Mouse (Mus musculus) hindbrain, embryonic 12.5 days (tissue): ENCODE results near the gene Neurl1a. TPM values are rescaled to one million over a fixed set of nuclear protein-coding genes. Genes with fewer than 3 reads are reported as not detected.
"Not testable (repeated sequence)": the region's sequence is repeated elsewhere in the genome, so short reads cannot be mapped to it uniquely, and the experiment has no call there.

ENCODE experiments used
- ATAC-seq: fragments of 200-750 bp; cut with Nextera tagmentation; 2 replicates; pipeline ENCODE4 v1.8.0; 2017; ENCODE audit warnings: moderate TSS enrichment; ENCODE audit not compliant: low FRiP score
- H3K27ac ChIP-seq: fragments of 300-500 bp; sonication (generic); 2 replicates; pipeline ENCODE4 v1.5.1; 2016; ENCODE audit warnings: mild to moderate bottlenecking
- H3K27me3 ChIP-seq: fragments of 300-500 bp; sonication (generic); 2 replicates; pipeline ENCODE4 v1.6.1; 2016; ENCODE audit warnings: mild to moderate bottlenecking
- H3K36me3 ChIP-seq: fragments of 300-500 bp; sonication (generic); 2 replicates; pipeline ENCODE4 v1.6.1; 2016; ENCODE audit warnings: mild to moderate bottlenecking
- H3K4me1 ChIP-seq: fragments of 300-500 bp; sonication (generic); 2 replicates; pipeline ENCODE4 v1.6.1; 2016
- H3K4me2 ChIP-seq: fragments of 300-500 bp; sonication (generic); replicated peaks from 2 replicates; pipeline ENCODE4 v1.6.1; 2016; ENCODE audit warnings: mild to moderate bottlenecking
- H3K4me3 ChIP-seq: fragments of 300-500 bp; sonication (generic); 2 replicates; pipeline ENCODE4 v1.5.1; 2016; ENCODE audit warnings: mild to moderate bottlenecking
- H3K9ac ChIP-seq: fragments of 300-500 bp; sonication (generic); 2 replicates; pipeline ENCODE4 v1.6.1; 2016; ENCODE audit warnings: mild to moderate bottlenecking, moderate library complexity
- H3K9me3 ChIP-seq: fragments of 300-500 bp; sonication (generic); replicated peaks from 2 replicates; pipeline ENCODE4 v1.6.1; 2016; ENCODE audit warnings: mild to moderate bottlenecking
- WGBS: fragments of 180-500 bp; shearing (Covaris S2); methylation state at CpG from one replicate; pipeline ENCODE4 v1.1.7; 2016; 5-methylcytosine and 5-hydroxymethylcytosine counted together
- polyA plus RNA-seq: library from polyadenylated mRNA; unstranded; fragments of >200 nt; fragmentation: Nextera tagmentation; extraction: Ambion mirVana; gene quantifications from 2 replicates; pipeline ENCODE4 v1.2.1, GENCODE M21; 2016

The Neurl1a gene
- polyA plus RNA-seq = 7.4 and 7.9 TPM in 2 replicates

DNA sequence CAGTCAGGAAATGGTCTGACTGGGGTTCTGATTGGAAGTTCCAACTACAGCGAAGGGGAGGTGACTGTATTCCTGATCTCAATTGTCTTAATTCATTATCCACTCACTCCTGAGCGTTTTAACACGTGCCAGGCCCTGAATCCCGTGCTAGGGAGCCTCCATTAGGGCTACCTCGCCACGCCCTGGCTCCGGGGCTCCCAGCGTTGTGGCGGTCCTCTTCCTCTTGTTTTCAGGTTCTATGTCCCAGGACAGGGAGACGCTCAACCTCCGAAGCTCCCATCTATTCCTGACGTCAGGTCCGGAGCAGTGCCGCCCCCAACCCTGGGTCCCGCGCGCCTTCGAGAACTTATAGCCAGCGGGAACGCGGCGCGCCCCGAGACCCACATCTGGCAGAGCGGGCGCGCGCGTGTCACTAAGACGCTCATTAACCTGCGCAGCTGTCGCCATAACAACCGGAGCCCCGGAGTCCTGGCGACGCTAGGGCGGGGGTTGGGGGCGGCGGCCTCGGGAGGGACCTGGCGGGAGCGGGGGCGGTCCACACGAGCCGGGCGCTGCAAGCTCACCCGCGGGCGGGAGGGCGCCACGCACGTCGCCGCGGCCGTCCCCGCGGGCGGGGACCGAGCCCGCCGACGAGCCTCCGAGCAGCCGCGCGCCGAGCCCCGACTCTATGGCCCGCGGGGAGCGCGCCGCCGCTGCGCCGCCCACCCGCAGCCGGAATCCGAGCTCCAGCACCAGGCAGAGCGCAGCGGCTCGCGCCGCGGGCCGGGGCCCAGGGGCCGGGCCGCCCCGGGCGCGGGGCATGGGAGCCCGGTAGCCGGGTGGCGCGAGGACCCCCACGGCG is at the start of gene Neurl1a:
Neurl1a (plus strand) TSS at position 390 of the 841 bp plus-strand sequence.
- H3K4me1 ChIP-seq = peaks cover 10% of the 10 kb centered on the region
- no peaks in the 10 kb centered on the region for H3K36me3 ChIP-seq
- peak within 1 kb of the TSS; percentile 75 for H3K9ac ChIP-seq
- ATAC-seq = peak; percentile 71
- WGBS = under 1% methylated on average over 61 of the region's 98 CpGs
- H3K27me3 ChIP-seq = peaks cover 37% of the 10 kb centered on the region
- H3K9me3 ChIP-seq = peaks cover 6% of the 10 kb centered on the region; the same call in 1 of the 2 replicates
- H3K27ac ChIP-seq = peak within 1 kb of the TSS; percentile 23; the same call in 1 of the 2 replicates
- peak within 1 kb of the TSS; percentile 75 for H3K4me3 ChIP-seq
- peak within 1 kb of the TSS; percentile 99 for H3K4me2 ChIP-seq

DNA sequence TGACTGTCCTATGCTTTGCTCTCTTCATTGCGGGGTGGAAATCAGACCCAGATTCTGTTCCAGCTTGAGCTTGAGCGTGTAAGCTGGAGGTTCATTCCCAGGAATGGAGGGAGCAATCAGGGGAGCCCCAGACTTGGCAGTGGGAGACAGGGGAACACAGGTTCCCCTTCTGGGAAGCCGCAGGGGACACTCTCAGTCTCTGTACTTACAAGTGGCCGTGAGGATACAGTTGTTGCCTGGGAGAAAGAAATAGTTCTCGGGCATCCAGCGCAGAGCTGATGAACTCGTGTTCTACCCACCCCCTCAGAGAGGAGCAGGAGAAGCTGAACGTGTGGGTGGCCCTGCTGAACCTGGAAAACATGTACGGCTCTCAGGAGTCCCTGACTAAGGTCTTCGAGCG is 49.8 kb upstream of the Neurl1a start:
- Histone ChIP-seq H3K27ac (no peak overlapping the region), H3K27me3 (no peaks in the 10 kb centered on the region), H3K36me3 (peaks cover 93% of the 10 kb centered on the region), H3K9ac (no peak overlapping the region), H3K4me1 (no peaks in the 10 kb centered on the region), H3K9me3 (no peaks in the 10 kb centered on the region), H3K4me2 (no peak overlapping the region), H3K4me3 (no peak overlapping the region)
- WGBS = 93% methylated on average over 11 of the region's 11 CpGs
- ATAC-seq = no peak

DNA sequence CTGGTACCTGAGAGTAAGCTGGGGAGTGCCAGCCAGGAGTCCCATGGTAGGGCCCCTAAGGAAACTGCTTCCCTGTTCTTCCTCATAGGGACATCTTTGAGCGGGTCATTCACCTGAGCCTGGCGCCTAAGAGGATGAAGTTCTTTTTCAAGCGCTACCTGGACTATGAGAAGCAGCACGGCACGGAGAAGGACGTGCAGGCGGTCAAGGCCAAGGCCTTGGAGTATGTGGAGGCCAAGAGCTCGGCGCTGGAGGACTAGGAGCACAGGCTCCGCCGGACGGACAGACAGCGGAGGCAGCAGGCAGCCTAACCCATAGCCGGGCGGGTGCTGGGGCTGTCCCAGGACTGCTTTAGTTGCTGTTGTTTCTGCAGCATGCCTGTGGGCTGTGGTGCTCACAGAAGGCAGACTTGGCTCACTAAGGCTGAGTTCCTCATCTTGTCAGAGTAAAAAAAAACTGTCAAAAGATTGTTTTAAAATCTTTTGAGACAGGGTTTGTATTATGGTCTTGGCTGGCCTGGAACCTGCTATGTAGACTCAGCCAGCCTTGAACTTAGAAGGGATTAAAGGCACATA is 48.0 kb upstream of the Neurl1a start:
- ATAC-seq = no peak
- H3K9me3 ChIP-seq = no peaks in the 10 kb centered on the region
- no peak overlapping the region for H3K9ac ChIP-seq
- no peaks in the 10 kb centered on the region for H3K27me3 ChIP-seq
- WGBS = 94% methylated on average over 15 of the region's 15 CpGs
- no peak overlapping the region for H3K27ac ChIP-seq
- H3K4me3 ChIP-seq = no peak overlapping the region
- peaks cover 76% of the 10 kb centered on the region for H3K36me3 ChIP-seq
- no peaks in the 10 kb centered on the region for H3K4me1 ChIP-seq
- no peak overlapping the region for H3K4me2 ChIP-seq

DNA sequence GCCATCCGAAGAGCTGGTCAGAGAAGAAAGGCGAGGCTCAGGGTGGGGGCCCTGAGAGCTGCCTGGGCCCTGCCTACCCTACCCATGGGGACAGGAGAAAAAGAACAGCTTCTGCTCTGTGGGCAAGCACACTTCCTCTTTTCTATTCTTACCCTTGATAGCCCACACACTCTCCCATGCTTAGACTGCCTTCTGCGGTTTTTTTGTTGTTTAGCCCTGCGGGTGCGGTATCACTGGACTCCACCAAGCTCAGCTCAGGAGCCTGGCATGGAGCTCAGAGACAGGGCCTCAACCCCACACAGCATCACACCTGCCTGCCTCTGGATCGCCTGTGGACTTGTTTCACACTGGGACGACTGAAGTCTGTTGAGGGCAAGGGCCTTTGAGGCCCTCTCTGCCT is 45.5 kb upstream of the Neurl1a start:
- peaks cover 52% of the 10 kb centered on the region for H3K36me3 ChIP-seq
- no peaks in the 10 kb centered on the region for H3K27me3 ChIP-seq
- H3K9me3 ChIP-seq = no peaks in the 10 kb centered on the region
- H3K27ac ChIP-seq = no peak overlapping the region
- no peak for ATAC-seq
- H3K4me1 ChIP-seq = peaks cover 14% of the 10 kb centered on the region
- WGBS = 88% methylated on average over 7 of the region's 7 CpGs
- no peak overlapping the region for H3K9ac ChIP-seq
- no peak overlapping the region for H3K4me3 ChIP-seq
- no peak overlapping the region for H3K4me2 ChIP-seq

DNA sequence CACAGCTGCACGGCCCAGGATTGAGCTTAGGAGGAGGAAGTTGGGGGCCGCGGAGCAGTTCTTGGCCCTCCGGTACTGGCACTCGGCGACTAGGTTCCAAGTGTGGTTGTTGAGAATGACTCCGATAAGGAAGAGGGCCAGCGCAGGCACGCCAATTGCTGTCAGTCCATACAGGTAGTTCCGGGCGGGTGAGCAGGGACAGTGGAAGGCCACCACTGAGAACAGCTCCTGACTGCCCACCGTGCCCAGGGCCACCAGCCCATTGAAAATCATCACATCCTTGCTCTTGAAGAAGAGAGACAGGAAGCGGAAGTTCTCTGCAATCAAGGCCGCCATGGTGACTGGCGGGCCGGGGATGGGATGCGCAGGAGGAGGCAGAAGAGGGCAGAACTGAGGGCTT is 43.1 kb upstream of the Neurl1a start:
- Histone ChIP-seq H3K9ac (no peak overlapping the region), H3K4me1 (peaks cover 18% of the 10 kb centered on the region), H3K36me3 (peaks cover 28% of the 10 kb centered on the region), H3K27me3 (peaks cover 10% of the 10 kb centered on the region; the same call in 1 of the 2 replicates), H3K27ac (no peak overlapping the region), H3K9me3 (no peaks in the 10 kb centered on the region), H3K4me3 (no peak overlapping the region), H3K4me2 (no peak overlapping the region)
- 89% methylated on average over 17 of the region's 17 CpGs for WGBS
- no peak for ATAC-seq

DNA sequence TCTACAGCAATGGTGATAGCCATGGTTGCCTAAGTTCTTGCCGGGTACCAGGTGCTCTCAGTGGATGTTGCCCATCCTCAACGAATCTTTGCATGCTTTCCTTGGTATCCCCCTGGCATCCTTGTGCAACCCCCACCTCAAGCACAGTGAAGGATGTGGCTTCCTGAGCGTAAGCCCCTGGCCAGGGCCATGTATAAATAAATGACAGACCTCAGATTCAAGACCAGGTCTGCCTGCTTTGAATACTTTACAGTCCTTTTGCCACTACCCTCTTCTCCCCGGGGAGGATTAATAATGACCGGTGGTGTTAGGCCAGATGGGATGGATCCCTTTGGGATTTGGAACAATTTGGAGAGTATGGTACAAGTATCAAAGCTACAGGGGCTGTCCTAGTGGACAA is 42.5 kb upstream of the Neurl1a start:
- H3K27me3 ChIP-seq = peaks cover 10% of the 10 kb centered on the region; the same call in 1 of the 2 replicates
- no peak overlapping the region for H3K27ac ChIP-seq
- no peak overlapping the region for H3K4me2 ChIP-seq
- no peak overlapping the region for H3K4me3 ChIP-seq
- H3K9ac ChIP-seq = no peak overlapping the region
- H3K4me1 ChIP-seq = peaks cover 18% of the 10 kb centered on the region
- whole genome bisulfite sequencing = 76% methylated on average over 5 of the region's 5 CpGs
- ATAC-seq = no peak
- H3K9me3 ChIP-seq = no peaks in the 10 kb centered on the region
- H3K36me3 ChIP-seq = peaks cover 22% of the 10 kb centered on the region

DNA sequence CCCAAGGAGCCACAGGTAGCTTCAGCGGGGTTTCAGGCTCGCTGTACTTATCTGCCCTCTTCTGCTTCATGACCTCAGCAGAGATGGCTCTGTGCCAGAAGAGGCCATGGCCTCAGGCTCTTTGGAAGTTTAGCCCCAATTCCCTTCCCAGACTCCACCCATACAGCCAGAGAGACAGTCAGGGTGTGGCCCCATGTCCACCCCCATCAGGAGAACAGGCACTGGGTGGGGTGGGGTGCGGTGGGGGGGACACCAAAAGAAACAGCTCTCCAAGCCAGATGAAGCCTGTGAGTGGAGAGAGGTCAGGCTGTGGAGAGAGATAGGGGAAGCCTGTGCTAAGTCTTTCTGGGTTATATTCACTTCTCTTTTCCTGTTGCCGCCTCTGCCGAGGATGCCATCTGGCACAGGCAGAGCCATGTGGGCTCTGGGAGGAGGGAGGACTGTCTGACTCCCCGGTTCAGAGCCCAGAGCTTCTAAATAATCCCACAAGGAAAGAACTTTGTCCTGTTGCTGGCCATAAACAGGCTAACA is 41.5 kb upstream of the Neurl1a start:
- WGBS = 51% methylated on average over 6 of the region's 6 CpGs
- Histone ChIP-seq H3K27ac (no peak overlapping the region), H3K4me1 (peaks cover 18% of the 10 kb centered on the region), H3K9ac (peak overlapping the region; percentile 48; the same call in 1 of the 2 replicates), H3K27me3 (peaks cover 10% of the 10 kb centered on the region; the same call in 1 of the 2 replicates), H3K4me3 (peak overlapping the region; percentile 15; the same call in 1 of the 2 replicates), H3K9me3 (no peaks in the 10 kb centered on the region), H3K4me2 (peak overlapping the region; percentile 39), H3K36me3 (peaks cover 14% of the 10 kb centered on the region)
- ATAC-seq = 0 out of 2 replicates have a peak, but pooled peaks have one; percentile 11

DNA sequence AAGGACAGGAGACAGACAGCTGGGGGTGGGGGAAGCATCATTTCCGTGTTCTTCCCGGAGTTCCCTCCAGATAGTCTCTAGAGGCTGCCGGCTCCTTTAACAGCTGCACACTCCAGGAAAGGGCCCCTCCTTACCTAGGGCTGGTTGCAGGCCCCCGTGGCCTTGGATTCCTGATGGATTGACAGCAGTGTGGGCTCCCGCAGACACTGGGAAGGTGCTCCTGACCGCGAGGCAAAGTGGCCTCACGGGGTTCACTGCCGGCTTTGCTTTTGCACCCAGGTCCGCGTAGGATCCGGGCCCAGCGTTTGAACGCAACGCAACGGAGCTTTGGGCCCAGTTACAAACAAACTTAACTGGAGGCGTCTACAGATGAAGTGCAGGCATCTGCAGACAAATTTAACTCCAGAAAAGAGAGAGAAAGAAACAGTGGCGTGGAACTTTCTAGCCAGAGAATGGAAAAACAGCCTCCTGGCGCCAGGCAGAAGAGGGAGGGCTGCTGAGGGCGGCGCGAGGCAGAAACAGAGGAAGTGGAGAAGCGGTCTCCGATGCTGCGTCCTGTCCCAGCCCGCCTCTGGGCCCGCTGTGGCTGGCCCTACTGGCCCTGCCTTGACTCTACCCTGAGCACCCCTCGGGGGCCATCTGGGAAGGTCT is 40.7 kb upstream of the Neurl1a start, which contains the start of gene Calhm2:
Calhm2 (minus strand) TSS at position 524 of the 651 bp plus-strand sequence.
- peaks cover 18% of the 10 kb centered on the region for H3K4me1 ChIP-seq
- peaks cover 6% of the 10 kb centered on the region for H3K36me3 ChIP-seq
- H3K4me2 ChIP-seq = peak within 1 kb of the TSS; percentile 39
- peak within 1 kb of the TSS; percentile 15 for H3K4me3 ChIP-seq
- H3K9me3 ChIP-seq = no peaks in the 10 kb centered on the region
- 10% methylated on average over 28 of the region's 28 CpGs for WGBS
- H3K27ac ChIP-seq = no peak within 1 kb of the TSS
- peaks cover 10% of the 10 kb centered on the region; the same call in 1 of the 2 replicates for H3K27me3 ChIP-seq
- peak within 1 kb of the TSS; percentile 48 for H3K9ac ChIP-seq
- ATAC-seq = 0 out of 2 replicates have a peak, but pooled peaks have one; percentile 58

DNA sequence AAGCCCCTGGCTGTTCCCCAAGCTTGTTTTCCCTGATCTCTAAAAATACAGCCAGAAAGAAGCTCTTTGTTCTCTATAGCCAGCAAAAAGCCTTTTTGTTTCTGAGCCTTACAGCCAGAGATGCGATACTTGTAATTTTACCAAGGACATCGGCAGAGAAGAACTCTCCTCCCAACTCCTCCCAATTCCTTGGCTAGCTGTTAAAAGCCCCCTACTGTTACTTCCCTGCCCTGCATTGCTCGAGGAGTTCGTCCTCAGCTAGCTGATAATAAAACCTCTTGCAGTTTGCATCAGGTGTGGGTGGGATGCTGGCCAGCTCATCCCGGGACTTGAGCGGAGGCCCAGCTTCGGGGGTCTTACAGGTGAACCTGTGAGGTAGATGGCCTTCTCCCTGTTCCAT is 39.0 kb upstream of the Neurl1a start:
- H3K27ac ChIP-seq, H3K36me3 ChIP-seq, H3K4me2 ChIP-seq, H3K4me3 ChIP-seq, H3K9ac ChIP-seq, ATAC-seq, H3K9me3 ChIP-seq: not testable (repeated sequence)
- WGBS = 46% methylated on average over 7 of the region's 7 CpGs
- Histone ChIP-seq H3K4me1 (peaks cover 18% of the 10 kb centered on the region), H3K27me3 (peaks cover 13% of the 10 kb centered on the region; the same call in 1 of the 2 replicates)

DNA sequence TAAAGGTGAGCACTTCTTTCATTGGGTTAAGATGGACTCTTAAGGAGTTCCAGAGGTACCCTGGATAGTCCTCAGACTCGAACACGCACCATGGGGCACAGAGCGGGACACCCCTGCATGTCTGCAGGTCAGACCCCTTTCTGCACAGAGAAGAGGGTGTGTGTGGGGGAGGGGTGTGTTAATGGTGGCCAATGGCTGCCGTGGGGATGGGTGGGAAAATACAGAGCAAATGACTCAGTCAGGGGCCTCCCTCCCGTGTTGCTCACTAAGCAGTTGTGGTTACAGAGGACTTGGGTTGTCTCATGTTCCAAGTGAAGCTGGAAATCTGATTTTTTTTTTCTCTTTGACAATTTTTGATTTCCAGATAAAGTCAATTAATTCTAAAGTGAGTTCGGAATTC is 36.2 kb upstream of the Neurl1a start:
- Histone ChIP-seq H3K27ac (no peak overlapping the region), H3K36me3 (no peaks in the 10 kb centered on the region), H3K9me3 (no peaks in the 10 kb centered on the region), H3K4me2 (no peak overlapping the region), H3K4me1 (peaks cover 11% of the 10 kb centered on the region), H3K9ac (no peak overlapping the region), H3K27me3 (peaks cover 13% of the 10 kb centered on the region; the same call in 1 of the 2 replicates), H3K4me3 (no peak overlapping the region)
- ATAC-seq = no peak
- WGBS = 80% methylated on average over 6 of the region's 6 CpGs

DNA sequence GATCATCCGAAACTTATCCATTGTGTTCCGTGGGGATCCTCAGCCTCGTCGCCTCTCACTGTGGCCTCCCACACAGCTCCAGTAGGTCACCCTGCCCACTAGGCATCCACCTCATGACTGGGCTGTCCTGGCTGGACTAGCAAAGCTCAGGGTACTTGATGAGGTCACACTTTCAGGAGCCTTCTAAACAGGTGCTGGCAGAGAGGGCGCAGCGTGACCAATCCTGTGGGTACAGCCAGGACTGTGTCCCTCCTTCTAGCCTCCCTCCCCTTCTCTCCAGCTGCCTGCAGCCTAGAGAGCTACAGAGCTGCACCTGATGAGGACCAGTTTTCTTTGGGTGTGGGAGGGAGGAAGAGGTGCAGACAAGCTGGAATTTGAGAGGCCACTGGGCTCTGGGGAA is 34.5 kb upstream of the Neurl1a start, which contains the start of gene Calhm1:
Calhm1 (minus strand) TSS at position 101 of the 400 bp plus-strand sequence.
- H3K4me2 ChIP-seq = no peak within 1 kb of the TSS
- no peaks in the 10 kb centered on the region for H3K36me3 ChIP-seq
- 88% methylated on average over 6 of the region's 6 CpGs for WGBS
- H3K4me1 ChIP-seq = no peaks in the 10 kb centered on the region
- no peaks in the 10 kb centered on the region for H3K9me3 ChIP-seq
- H3K9ac ChIP-seq = no peak within 1 kb of the TSS
- peaks cover 6% of the 10 kb centered on the region; the same call in 1 of the 2 replicates for H3K27me3 ChIP-seq
- ATAC-seq = no peak
- no peak within 1 kb of the TSS for H3K27ac ChIP-seq
- H3K4me3 ChIP-seq = no peak within 1 kb of the TSS
